In the genomic region with DNA sequence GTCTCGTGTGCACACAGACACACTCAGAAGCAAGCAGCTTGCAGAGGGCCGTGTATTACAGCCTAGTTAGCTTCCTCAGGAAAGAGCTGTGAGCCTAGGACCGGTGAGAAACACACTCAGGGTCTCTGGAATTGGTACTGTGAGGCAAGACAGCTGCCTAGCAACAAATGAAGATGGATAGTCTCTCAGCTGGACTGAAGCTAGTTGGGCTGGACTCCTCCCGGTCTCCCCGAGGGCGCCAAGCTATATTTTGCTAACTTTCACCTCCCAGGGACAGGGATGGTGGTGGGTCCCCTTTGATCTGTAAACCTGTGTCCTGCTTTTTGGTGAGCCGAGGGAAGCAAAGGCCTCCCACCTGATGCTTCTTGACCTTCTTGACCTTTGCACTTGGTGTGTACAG, we compare ENCODE assay signal across 29 mouse cellular contexts. TPM values are rescaled to one million over a fixed set of nuclear protein-coding genes. Genes with fewer than 3 reads are reported as not detected.
A peak's percentile ranks its signal among the peaks of the same experiment; 100 is the strongest.
DNase-seq lines count a peak whose midpoint lies in the region; ATAC-seq lines count a peak whose summit lies in the region.
"Had no signal": no experiment of that assay in that cellular context is flagged by ENCODE, and none has a peak within 500 bp of the region (broad histone marks: within the 10 kb centered on the region; RNA-seq: fewer than 3 reads in every experiment).

No protein-coding gene starts in this region.

- no peak for ATAC-seq in midbrain, embryonic 11.5 days (ENCODE audit: low FRiP score)
- no peak for ATAC-seq in midbrain, embryonic 15.5 days (replicated peaks)
- ATAC-seq in forebrain, embryonic 16.5 days = no peak
- ATAC-seq: forebrain, embryonic 15.5 days; hindbrain, postnatal 0 days; inflammation-experienced regulatory T-cells, adult 6 months; intestine, embryonic 16.5 days; Patski had no signal

- 69% methylated on average over 7 of the region's 7 CpGs for WGBS in midbrain, embryonic 11.5 days
- WGBS in midbrain, embryonic 15.5 days = 73% methylated on average over 7 of the region's 7 CpGs
- 80% methylated on average over 7 of the region's 7 CpGs for WGBS in forebrain, embryonic 16.5 days

- H3K27me3 ChIP-seq in midbrain, embryonic 11.5 days (ENCODE audit: control insufficient read depth, insufficient read depth, low read length) = no peaks in the 10 kb centered on the region
- no peaks in the 10 kb centered on the region for H3K27me3 ChIP-seq in midbrain, embryonic 15.5 days (replicated peaks)
- no peaks in the 10 kb centered on the region for H3K27me3 ChIP-seq in forebrain, embryonic 16.5 days (replicated peaks; ENCODE audit: control insufficient read depth, insufficient read depth, low read length)
- H3K27me3 ChIP-seq: embryonic facial prominence, embryonic 13.5 days; forebrain, embryonic 12.5 days; forebrain, embryonic 15.5 days; heart, embryonic 13.5 days; Patski had no signal

- no peak overlapping the region for H3K4me3 ChIP-seq in midbrain, embryonic 11.5 days (ENCODE audit: low read depth, low read length)
- H3K4me3 ChIP-seq in midbrain, embryonic 15.5 days = no peak overlapping the region
- H3K4me3 ChIP-seq in forebrain, embryonic 16.5 days (replicated peaks; ENCODE audit: low read length) = no peak overlapping the region
- H3K4me3 ChIP-seq: embryonic facial prominence, embryonic 10.5 days; embryonic facial prominence, embryonic 13.5 days; erythroblast, embryonic 14.5 days; forebrain, embryonic 12.5 days; forebrain, embryonic 15.5 days; heart, adult 2 months; heart, embryonic 10.5 days; heart, embryonic 13.5 days; hindbrain, embryonic 13.5 days had no signal

- no peaks in the 10 kb centered on the region for H3K9me3 ChIP-seq in midbrain, embryonic 11.5 days (ENCODE audit: control insufficient read depth, low read length)
- no peaks in the 10 kb centered on the region for H3K9me3 ChIP-seq in midbrain, embryonic 15.5 days
- no peaks in the 10 kb centered on the region for H3K9me3 ChIP-seq in forebrain, embryonic 16.5 days (ENCODE audit: control insufficient read depth, low read length)
- H3K9me3 ChIP-seq: embryonic facial prominence, embryonic 10.5 days; embryonic facial prominence, embryonic 13.5 days; forebrain, embryonic 12.5 days; forebrain, embryonic 15.5 days; heart, embryonic 10.5 days; heart, embryonic 13.5 days; hindbrain, embryonic 13.5 days had no signal

- peak; percentile 76 for DNase-seq in midbrain, embryonic 11.5 days (ENCODE audit: low spot score, missing footprints)
- peak; percentile 69 for DNase-seq in embryo, embryonic 10.5 days (ENCODE audit: low spot score)
- DNase-seq in mesoderm, embryonic 11.5 days (ENCODE audit: low read depth, low spot score) = peak; percentile 68
- DNase-seq in urinary bladder, postnatal 25 days (ENCODE audit: low spot score) = no peak
- DNase-seq: adrenal gland, postnatal 10 days; adrenal gland, postnatal 36 days; B cell, adult 2 months; cerebellum, adult 2 months; cerebellum, adult 9-11 months; cerebellum, postnatal 25 days; gastrocnemius, postnatal 10 days; gastrocnemius, postnatal 36 days; heart, adult 2 months; heart, postnatal 14 days had no signal

- H3K36me3 ChIP-seq in midbrain, embryonic 11.5 days (ENCODE audit: control insufficient read depth, insufficient read depth, low read length) = no peaks in the 10 kb centered on the region
- no peaks in the 10 kb centered on the region for H3K36me3 ChIP-seq in midbrain, embryonic 15.5 days (replicated peaks)
- H3K36me3 ChIP-seq in forebrain, embryonic 16.5 days (ENCODE audit: control insufficient read depth, insufficient read depth) = no peaks in the 10 kb centered on the region
- H3K36me3 ChIP-seq: embryonic facial prominence, embryonic 10.5 days; embryonic facial prominence, embryonic 13.5 days; forebrain, embryonic 12.5 days; forebrain, embryonic 15.5 days; G1E; heart, embryonic 10.5 days; heart, embryonic 13.5 days; hindbrain, embryonic 13.5 days had no signal

- no peak overlapping the region for H3K9ac ChIP-seq in midbrain, embryonic 11.5 days (ENCODE audit: low read length)
- no peak overlapping the region for H3K9ac ChIP-seq in midbrain, embryonic 15.5 days
- H3K9ac ChIP-seq in forebrain, embryonic 16.5 days (replicated peaks; ENCODE audit: low read depth, low read length) = no peak overlapping the region
- H3K9ac ChIP-seq: embryonic facial prominence, embryonic 13.5 days; forebrain, embryonic 12.5 days; forebrain, embryonic 15.5 days; heart, embryonic 13.5 days; hindbrain, embryonic 13.5 days had no signal

- no peaks in the 10 kb centered on the region for H3K4me1 ChIP-seq in midbrain, embryonic 11.5 days (ENCODE audit: control insufficient read depth, insufficient read depth, low read length)
- H3K4me1 ChIP-seq in midbrain, embryonic 15.5 days = no peaks in the 10 kb centered on the region
- H3K4me1 ChIP-seq in forebrain, embryonic 16.5 days (replicated peaks; ENCODE audit: control insufficient read depth, insufficient read depth, low read length) = no peaks in the 10 kb centered on the region
- H3K4me1 ChIP-seq: embryonic facial prominence, embryonic 13.5 days; forebrain, embryonic 12.5 days; forebrain, embryonic 15.5 days had no signal

- H3K27ac ChIP-seq in midbrain, embryonic 11.5 days (ENCODE audit: low read depth, low read length) = no peak overlapping the region
- H3K27ac ChIP-seq in midbrain, embryonic 15.5 days = no peak overlapping the region
- H3K27ac ChIP-seq in forebrain, embryonic 16.5 days (ENCODE audit: low read length) = no peak overlapping the region
- H3K27ac ChIP-seq: embryonic facial prominence, embryonic 10.5 days; embryonic facial prominence, embryonic 13.5 days; forebrain, embryonic 12.5 days; forebrain, embryonic 15.5 days; heart, adult 2 months; heart, embryonic 10.5 days; heart, embryonic 13.5 days; hindbrain, embryonic 13.5 days; hindbrain, postnatal 0 days had no signal

- no peak overlapping the region for H3K4me2 ChIP-seq in midbrain, embryonic 11.5 days
- H3K4me2 ChIP-seq in midbrain, embryonic 15.5 days = no peak overlapping the region
- H3K4me2 ChIP-seq in forebrain, embryonic 16.5 days (ENCODE audit: low read length) = no peak overlapping the region
- H3K4me2 ChIP-seq: embryonic facial prominence, embryonic 13.5 days; forebrain, embryonic 12.5 days; forebrain, embryonic 15.5 days; heart, embryonic 13.5 days; hindbrain, embryonic 13.5 days had no signal

RNA-seq across cellular contexts. Expression of a gene that starts 41.9 kb away (rescaled TPM):
- 23.2 and 25.2 TPM in 2 replicates for polyA plus RNA-seq in midbrain, embryonic 11.5 days (2014; fragmentation: Nextera tagmentation; extraction: Ambion mirVana)
- polyA plus RNA-seq in midbrain, embryonic 15.5 days (2015; fragmentation: Nextera tagmentation; extraction: Ambion mirVana) = 17.7 and 19.2 TPM in 2 replicates
- polyA plus RNA-seq in forebrain, embryonic 16.5 days (2015; fragmentation: Nextera tagmentation; extraction: Ambion mirVana) = 9.3 and 11.2 TPM in 2 replicates
